Mouse (Mus musculus) retina, postnatal 7 days (tissue): ENCODE measurements at regions not wholly inside any gene's neighbourhood (a gene's known extent, or its start where the extent isn't known, plus 50 kb on each side); places are given as distances from the start of the nearest gene placed in this dataset.
"Not testable (repeated sequence)": the region's sequence is repeated elsewhere in the genome, so short reads cannot be mapped to it uniquely, and the experiment has no call there.

Source experiments
- DNase-seq: peaks from one replicate; pipeline ENCODE4 v3.0.0-alpha.2; 2012; ENCODE audit warnings: low read depth, low spot score

DNA sequence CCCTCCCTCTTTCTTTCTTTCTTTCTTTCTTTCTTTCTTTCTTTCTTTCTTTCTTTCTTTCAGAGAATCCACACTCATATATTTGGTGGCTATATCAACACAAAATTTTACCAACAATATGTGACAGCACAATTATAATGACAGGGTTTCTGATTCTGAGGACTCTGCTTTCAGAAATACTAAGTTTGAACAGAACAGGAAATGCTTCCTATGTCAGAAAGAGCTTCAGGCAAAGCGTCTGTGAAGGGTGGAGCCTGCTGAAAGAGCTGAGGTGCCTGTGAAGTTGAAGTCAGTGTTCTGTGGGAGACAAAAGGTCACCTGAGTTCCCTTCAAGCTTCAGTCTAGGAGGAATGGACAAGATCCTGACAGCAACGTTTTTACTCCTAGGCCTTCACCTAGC lies 670.8 kb upstream of the Olfr1507 start:
- not testable (repeated sequence) for DNase-seq

DNA sequence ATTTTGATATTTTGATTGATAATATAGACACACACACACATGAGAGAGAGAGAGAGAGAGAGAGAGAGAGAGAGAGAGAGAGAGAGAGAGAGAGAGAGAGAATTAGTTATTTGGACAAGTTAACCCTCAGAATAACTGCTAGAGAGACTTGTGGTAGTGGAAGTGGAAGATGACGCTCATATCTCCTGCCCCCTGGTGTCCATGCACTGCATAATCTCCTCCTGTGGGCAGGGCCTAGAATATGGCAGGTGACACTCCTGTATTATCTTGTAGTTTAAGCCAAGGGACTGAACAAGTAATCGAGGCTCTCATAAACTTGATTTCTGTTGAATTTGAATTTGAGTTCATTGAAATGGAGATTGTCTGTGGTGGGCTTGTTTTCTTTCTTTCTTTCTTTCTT lies 663.5 kb upstream of the Olfr1507 start:
- DNase-seq: not testable (repeated sequence)

DNA sequence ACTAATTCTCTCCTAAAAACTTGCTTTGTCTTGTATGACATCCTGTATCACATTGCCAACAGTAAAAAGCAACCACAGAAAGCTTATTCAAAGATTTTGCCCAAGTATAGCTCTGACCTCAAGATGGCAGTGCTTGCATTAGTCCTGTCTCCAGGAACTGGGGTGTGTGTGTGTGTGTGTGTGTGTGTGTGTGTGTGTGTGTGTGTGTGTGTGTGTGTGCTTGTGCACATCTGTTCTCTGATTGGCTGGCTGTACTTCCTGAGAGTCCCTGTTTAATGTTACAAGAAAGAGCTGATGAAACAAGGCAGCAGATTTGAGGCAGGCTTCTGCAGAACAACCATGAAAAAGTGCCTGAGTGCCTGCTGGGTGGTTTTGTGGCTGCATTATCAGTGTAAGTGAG lies 639.2 kb upstream of the Olfr1507 start:
- not testable (repeated sequence) for DNase-seq

- peak; percentile 23 for DNase-seq
Observed at GRCm38 (mm10) chr14:53132390-53132789, 636.8 kb upstream of the Olfr1507 start.

DNA sequence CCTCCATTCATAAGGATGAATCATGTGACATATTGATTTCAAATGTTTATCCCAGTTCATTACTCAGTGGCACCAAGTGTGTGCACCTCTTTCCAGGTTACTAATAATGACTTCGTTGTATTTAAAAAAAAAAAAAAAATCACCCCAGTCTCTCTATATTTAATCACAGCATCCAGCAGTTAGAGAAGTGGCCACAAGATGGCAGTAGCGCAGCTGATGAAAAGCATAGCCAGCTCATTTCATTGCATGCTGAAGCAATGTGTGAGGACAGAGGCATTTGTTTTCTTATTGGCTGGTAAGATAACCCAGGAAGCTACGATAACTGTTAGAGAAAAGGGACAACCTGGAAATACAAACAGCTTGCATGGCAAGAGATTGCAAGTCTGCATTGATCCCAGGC lies 626.2 kb upstream of the Olfr1507 start:
- DNase-seq: not testable (repeated sequence)

DNA sequence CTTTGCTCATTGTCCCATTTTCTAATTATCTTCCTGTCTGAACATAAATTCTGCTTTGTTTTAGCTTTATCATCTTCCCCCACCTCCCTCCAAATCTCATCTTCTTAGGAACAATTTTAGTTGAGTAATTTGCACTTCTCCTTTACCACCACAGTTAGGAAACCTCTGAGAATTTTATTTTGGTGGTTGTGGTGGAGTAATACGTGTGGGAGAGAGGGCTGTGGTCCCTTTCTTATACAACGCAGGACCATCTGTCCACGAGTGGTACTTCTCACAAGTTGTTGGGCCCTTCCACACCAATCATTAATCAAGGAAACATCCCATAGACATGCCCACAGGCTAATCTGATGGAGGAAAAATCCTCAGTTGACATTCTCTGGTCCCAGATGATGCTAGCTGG lies 614.2 kb upstream of the Olfr1507 start:
- not testable (repeated sequence) for DNase-seq

GRCm38 (mm10) chr14:53101362-53101761 lies 605.8 kb upstream of the Olfr1507 start:
- DNase-seq: not testable (repeated sequence)

- DNase-seq: not testable (repeated sequence)
Observed at GRCm38 (mm10) chr14:53090921-53091320, 595.4 kb upstream of the Olfr1507 start.

- not testable (repeated sequence) for DNase-seq
Observed at GRCm38 (mm10) chr14:53081853-53082252, 586.3 kb upstream of the Olfr1507 start.

GRCm38 (mm10) chr14:53081024-53081711 lies 585.6 kb upstream of the Olfr1507 start:
- DNase-seq: not testable (repeated sequence)

GRCm38 (mm10) chr14:53080556-53080955 lies 585.0 kb upstream of the Olfr1507 start:
- not testable (repeated sequence) for DNase-seq

DNA sequence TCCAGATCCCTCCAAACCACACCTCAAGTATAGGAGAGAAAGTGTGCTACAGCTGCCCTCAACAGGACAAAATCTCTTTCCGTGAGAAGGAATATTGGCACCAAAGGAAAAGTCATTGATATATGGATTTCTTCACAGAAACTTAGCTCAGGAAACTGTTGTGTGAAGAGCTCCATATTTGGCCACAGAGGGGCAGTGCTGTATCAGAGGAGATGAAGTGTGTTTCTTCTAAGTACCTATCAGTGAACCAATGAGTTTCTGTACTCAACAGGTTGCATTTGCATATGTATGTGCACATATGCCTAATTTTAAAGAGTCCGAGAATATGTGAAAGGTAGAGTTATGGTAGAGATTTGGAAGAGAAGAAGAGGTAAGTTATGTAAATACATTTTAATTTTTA lies 580.4 kb upstream of the Olfr1507 start:
- DNase-seq: not testable (repeated sequence)

GRCm38 (mm10) chr14:53073126-53073525 lies 577.6 kb upstream of the Olfr1507 start:
- not testable (repeated sequence) for DNase-seq

DNA sequence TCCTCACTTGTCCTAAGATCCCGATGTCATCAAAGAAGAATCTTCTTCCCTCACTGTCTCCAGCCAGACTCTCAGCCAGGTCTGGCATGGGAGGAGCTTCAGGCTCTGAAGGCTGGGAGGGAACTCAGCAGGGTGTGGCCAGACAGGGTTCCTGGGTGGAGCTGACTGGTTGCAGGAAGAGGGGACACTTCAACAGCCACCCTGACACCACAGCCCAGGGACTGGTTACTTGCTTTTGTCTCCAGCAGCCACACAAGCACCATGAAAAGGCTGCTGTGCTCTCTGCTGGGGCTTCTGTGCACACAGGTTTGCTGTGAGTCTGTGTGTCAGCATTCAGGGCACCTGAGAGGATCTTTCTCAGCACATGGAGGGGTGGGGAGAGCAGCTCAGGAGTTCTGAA lies 577.0 kb upstream of the Olfr1507 start:
- not testable (repeated sequence) for DNase-seq

GRCm38 (mm10) chr14:53054439-53054838 lies 558.9 kb upstream of the Olfr1507 start:
- not testable (repeated sequence) for DNase-seq

GRCm38 (mm10) chr14:53053465-53054123 lies 558.0 kb upstream of the Olfr1507 start:
- DNase-seq: not testable (repeated sequence)

GRCm38 (mm10) chr14:53047683-53048082 lies 552.1 kb upstream of the Olfr1507 start:
- not testable (repeated sequence) for DNase-seq

DNA sequence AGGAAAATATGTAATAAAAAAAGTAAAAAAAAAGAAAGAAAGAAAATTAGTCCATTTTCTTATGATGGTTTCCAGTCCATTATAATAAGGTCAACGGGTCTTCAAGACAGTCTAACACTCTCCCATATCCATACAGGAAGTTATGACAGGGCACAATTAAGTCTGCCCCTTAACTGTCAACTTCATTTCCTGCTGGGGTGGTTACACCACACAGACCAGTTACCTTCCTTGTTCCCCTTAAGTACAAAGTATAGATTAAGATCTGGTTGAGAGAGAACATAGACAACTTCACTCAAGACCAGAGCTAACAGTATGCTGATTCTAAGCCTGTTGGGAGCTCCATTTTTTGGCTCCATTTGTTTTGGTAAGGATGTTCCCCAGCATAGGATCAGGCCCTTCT lies 551.4 kb upstream of the Olfr1507 start:
- DNase-seq: not testable (repeated sequence)

DNA sequence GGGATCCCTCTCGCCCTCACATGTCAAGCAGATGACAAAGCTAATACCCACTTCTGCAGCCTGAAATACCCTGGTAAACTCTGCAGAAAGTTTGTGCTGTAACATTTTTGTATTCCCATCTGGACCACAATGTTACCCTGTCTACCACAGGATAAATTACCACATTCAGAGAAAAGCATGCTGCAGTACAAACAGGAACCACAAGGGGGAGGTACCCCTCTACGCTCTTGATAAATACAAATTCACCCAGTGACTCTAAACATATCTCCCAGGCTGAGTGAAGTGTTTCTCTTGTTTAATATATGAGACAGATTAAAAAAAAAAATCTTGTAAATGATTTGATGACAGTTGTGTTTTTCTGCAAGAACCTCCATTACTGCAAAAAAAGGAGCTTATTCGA lies 549.8 kb upstream of the Olfr1507 start:
- not testable (repeated sequence) for DNase-seq

DNA sequence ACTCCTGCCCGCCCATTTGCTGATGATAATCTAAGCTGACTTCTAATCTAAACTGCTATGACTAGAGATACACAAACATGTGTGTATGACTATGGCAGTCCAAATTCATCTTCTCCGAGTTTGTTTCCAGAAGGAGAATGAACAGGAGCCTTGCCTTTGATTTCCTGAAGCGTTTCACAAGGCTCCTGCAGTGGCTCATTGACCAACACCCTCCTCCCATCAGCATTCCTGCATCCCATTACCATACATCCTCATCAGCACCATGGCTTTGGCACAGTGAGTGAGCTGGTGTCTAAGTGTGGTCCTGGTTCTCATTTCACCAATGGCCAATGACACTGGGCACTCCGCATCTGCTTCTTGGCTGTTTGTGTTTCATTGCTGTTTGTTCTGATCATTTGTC lies 548.6 kb upstream of the Olfr1507 start:
- DNase-seq: not testable (repeated sequence)

GRCm38 (mm10) chr14:53042016-53042415 lies 546.5 kb upstream of the Olfr1507 start:
- not testable (repeated sequence) for DNase-seq

DNA sequence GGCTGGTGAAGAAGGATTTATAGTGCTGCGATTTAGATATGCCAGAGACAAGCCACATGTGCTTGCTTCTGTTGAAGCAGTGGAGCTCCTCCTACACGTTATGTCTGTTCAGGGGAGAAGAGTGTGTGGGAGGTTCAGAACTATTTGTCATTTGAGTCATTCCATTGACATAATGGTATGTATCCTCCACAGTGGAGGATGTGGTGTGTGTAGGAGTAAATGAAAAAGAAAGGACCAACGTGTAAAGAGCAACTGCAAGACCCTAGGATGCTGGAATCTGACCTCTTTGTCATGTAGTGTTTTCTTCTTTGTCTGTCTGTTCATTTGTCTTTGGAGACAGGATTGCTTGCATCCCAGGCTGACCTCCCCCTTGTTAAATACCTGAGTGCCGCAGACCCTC lies 543.9 kb upstream of the Olfr1507 start:
- not testable (repeated sequence) for DNase-seq

GRCm38 (mm10) chr14:53034940-53035339 lies 539.4 kb upstream of the Olfr1507 start:
- not testable (repeated sequence) for DNase-seq
